Mouse (Mus musculus): ENCODE results near the gene Olfr19.

DNA sequence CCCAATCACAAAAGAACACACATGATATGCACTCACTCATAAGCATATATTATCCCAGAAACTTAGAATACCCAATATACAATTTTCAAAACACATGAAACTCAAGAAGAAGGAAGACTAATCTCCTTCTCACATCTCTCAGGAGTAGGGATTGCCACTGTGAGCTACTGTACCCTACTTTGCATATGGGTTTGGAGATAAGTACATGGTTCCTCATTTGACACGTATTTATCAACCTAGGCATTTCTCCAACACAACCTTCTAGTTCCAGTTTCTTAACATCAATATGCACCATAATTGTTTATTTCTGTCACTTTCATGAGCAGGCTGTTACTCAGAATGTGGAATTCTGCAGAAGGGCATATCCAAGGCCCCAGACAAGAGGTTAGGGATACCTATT, 31.1 kb downstream of the Olfr19 start:
- TF ChIP-seq GATA1 (IDR thresholded peaks at IDR 0.05; ENCODE audit: borderline replicate concordance, low read length), result no peak
- TF ChIP-seq FLI1 (IDR thresholded peaks at IDR 0.05; ENCODE audit: low read length), result no peak
